Mouse (Mus musculus) liver, embryonic 14 days (tissue): ENCODE data around the gene Pabpn1l. TPM values are rescaled to one million over a fixed set of nuclear protein-coding genes. Genes with fewer than 3 reads are reported as not detected.

Experiments
- polyA plus RNA-seq: library from polyadenylated mRNA; depleted of rRNA; stranded (reverse); fragments of >200 nt; gene quantifications from 2 replicates; pipeline ENCODE4 v1.2.3, GENCODE M21; 2012; rRNA removed

Gene Pabpn1l
- not detected in 2 replicates for polyA plus RNA-seq

DNA sequence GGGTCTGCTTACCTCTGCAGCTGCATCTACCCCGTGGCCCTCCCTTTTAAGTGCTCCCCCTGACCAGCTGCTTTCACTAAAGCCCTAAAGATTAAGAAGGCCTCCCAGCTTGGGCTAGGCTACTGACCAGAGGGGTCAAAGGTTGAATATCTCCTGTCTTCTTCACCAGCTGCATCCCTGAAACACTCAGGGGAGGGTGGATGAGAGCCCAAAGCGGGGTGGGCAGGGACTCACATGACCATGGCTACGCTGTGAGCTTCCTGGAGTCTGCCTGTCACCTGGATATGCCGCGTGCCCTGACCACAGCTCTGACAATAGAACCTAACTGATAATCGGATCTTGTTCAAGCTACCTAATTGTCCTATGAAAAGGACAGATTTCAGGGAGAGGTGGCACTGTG lies at the start of gene Pabpn1l:
TSS of gene Pabpn1l (minus strand) at position 13 of the 400 bp plus-strand sequence.

DNA sequence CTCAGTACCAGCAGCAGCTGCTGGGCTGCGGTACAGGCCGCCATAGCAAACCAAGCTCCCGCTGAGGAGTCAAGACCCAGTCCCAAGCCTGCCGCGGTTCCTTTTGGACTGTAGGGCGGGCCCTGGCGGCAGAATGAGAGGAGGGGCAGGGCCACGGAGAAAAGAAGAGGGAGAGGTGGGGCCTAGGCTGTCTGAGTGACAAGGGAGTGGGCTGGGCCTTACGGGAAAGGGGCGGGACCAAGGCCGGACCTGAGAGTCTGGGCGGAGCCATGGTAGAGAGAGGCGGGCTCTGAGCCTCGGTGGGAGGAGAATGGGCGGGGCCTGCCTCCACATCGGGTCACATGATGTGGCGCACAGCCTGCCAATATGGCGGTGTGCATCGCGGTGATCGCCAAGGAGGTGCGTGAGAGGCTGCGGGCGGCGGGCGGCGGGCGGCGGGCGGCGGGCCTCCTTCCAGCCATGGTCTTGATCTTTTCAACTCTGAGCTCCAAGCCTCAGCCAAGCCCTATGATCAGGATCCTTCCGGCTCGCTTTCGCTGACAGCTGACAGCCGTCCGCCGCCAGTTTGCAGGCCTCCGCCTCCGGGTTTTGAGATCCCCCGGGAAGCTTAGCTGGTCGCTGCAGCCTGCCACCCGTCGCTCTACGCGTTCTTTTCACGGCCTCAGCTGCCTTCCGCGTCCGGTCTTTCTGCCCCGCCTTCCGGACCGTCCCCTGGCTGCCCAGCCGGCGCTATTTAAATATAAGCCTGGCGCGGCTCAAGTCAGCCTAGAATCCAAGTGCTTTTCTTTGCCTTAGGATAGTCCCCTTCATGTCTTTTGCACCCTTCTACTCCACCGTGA lies 11.0 kb downstream of the Pabpn1l start, which contains the start of the genes Galns and Trappc2l:
TSS of gene Galns (minus strand) at position 169 of the 839 bp plus-strand sequence.
TSS of gene Trappc2l (plus strand) at position 346 of the 839 bp plus-strand sequence.

GRCm38 (mm10) chr8:122576648-122577022 lies 45.9 kb downstream of the Pabpn1l start, which contains the start of gene Aprt:
TSS of gene Aprt (minus strand) at chr8:122576909.

Other genes with a start within 250 kb of the Pabpn1l start
- 20.3 and 21.4 TPM in 2 replicates for gene Zc3h18, start 246.1 kb downstream of the Pabpn1l start, polyA plus RNA-seq
- 0.08 and 0.10 TPM in 2 replicates for gene Il17c, start 200.7 kb downstream of the Pabpn1l start, polyA plus RNA-seq
- 64.4 and 75.2 TPM in 2 replicates for gene Cyba, start 189.8 kb downstream of the Pabpn1l start, polyA plus RNA-seq
- gene Mvd, start 179.3 kb downstream of the Pabpn1l start, polyA plus RNA-seq = 18.8 and 20.3 TPM in 2 replicates
- gene Snai3, start 162.0 kb downstream of the Pabpn1l start, polyA plus RNA-seq = 0.14 and 0.17 TPM in 2 replicates
- gene Rnf166, start 146.7 kb downstream of the Pabpn1l start, polyA plus RNA-seq = 9.0 and 11.7 TPM in 2 replicates
- 11.3 and 11.4 TPM in 2 replicates for gene Ctu2, start 146.6 kb downstream of the Pabpn1l start, polyA plus RNA-seq
- 52.1 and 60.1 TPM in 2 replicates for gene Piezo1, start 71.4 kb downstream of the Pabpn1l start, polyA plus RNA-seq
- 58.4 and 71.0 TPM in 2 replicates for gene Cdt1, start 54.7 kb downstream of the Pabpn1l start, polyA plus RNA-seq
- gene Aprt, start 45.8 kb downstream of the Pabpn1l start, polyA plus RNA-seq = 81.5 and 95.1 TPM in 2 replicates
- gene Galns, start 11.3 kb downstream of the Pabpn1l start, polyA plus RNA-seq = 3.9 and 4.5 TPM in 2 replicates
- gene Trappc2l, start 11.1 kb downstream of the Pabpn1l start, polyA plus RNA-seq = 23.7 and 27.7 TPM in 2 replicates
- gene Cbfa2t3, start 76.4 kb upstream of the Pabpn1l start, polyA plus RNA-seq = 1.3 and 2.1 TPM in 2 replicates
- 5.3 and 5.5 TPM in 2 replicates for gene Acsf3, start 152.7 kb upstream of the Pabpn1l start, polyA plus RNA-seq
- gene Cdh15, start 225.2 kb upstream of the Pabpn1l start, polyA plus RNA-seq = 0.01 and 0.41 TPM in 2 replicates